Mouse (Mus musculus): ENCODE results near the gene Rasa4. TPM values are rescaled to one million over a fixed set of nuclear protein-coding genes. Genes with fewer than 3 reads are reported as not detected.
"Not testable (repeated sequence)": the region's sequence is repeated elsewhere in the genome, so short reads cannot be mapped to it uniquely, and the experiment has no call there.

Rasa4 gene
- polyA plus RNA-seq, 1 experiment from 2014 or later = 16.4 TPM

- Histone ChIP-seq H3K4me1 (replicated peaks) (0 out of 2 replicates have a peak, but pooled peaks cover 7% of the 10 kb centered on the region), H3K4me3 (replicated peaks) (no peak overlapping the region), H3K9me3 (no peaks in the 10 kb centered on the region), H3K27ac (no peak overlapping the region), H3K4me2 (replicated peaks) (no peak overlapping the region), H3K27me3 (no peaks in the 10 kb centered on the region), H3K9ac (replicated peaks) (no peak overlapping the region), H3K36me3 (peaks cover 4% of the 10 kb centered on the region; the same call in 1 of the 2 replicates)
- WGBS = 48% methylated on average over 8 of the region's 8 CpGs
- peak; percentile 65; the same call in 1 of the 2 replicates for ATAC-seq
Measured at GRCm38 (mm10) chr5:136094249-136095010, 10.7 kb downstream of the Rasa4 start.

- ATAC-seq = no peak
- H3K27me3 ChIP-seq = no peaks in the 10 kb centered on the region
- H3K4me2 ChIP-seq (replicated peaks) = no peak overlapping the region
- 73% methylated on average over 7 of the region's 7 CpGs for WGBS
- no peak overlapping the region for H3K27ac ChIP-seq
- H3K36me3 ChIP-seq = peaks cover 4% of the 10 kb centered on the region; the same call in 1 of the 2 replicates
- 0 out of 2 replicates have a peak, but pooled peaks cover 7% of the 10 kb centered on the region for H3K4me1 ChIP-seq (replicated peaks)
- H3K9me3 ChIP-seq = no peaks in the 10 kb centered on the region
- no peak overlapping the region for H3K4me3 ChIP-seq (replicated peaks)
- no peak overlapping the region for H3K9ac ChIP-seq (replicated peaks)
Measured at GRCm38 (mm10) chr5:136095089-136095488, 11.4 kb downstream of the Rasa4 start.

- no peak overlapping the region for H3K4me3 ChIP-seq (replicated peaks)
- no peak for ATAC-seq
- H3K4me2 ChIP-seq (replicated peaks) = no peak overlapping the region
- H3K9ac ChIP-seq (replicated peaks) = no peak overlapping the region
- no peak overlapping the region for H3K27ac ChIP-seq
- no peaks in the 10 kb centered on the region for H3K36me3 ChIP-seq
- no peaks in the 10 kb centered on the region for H3K9me3 ChIP-seq
- peaks cover 27% of the 10 kb centered on the region for H3K27me3 ChIP-seq
- 81% methylated on average over 10 of the region's 10 CpGs for WGBS
- H3K4me1 ChIP-seq (replicated peaks) = peaks cover 18% of the 10 kb centered on the region
Measured at GRCm38 (mm10) chr5:136098536-136098935, 14.8 kb downstream of the Rasa4 start.

- H3K4me1 ChIP-seq (replicated peaks) = peaks cover 10% of the 10 kb centered on the region
- no peaks in the 10 kb centered on the region for H3K9me3 ChIP-seq
- peak overlapping the region; percentile 61 for H3K9ac ChIP-seq (replicated peaks)
- H3K4me3 ChIP-seq (replicated peaks) = peak overlapping the region; percentile 41
- no peaks in the 10 kb centered on the region for H3K36me3 ChIP-seq
- 6% methylated on average over 41 of the region's 41 CpGs for WGBS
- H3K4me2 ChIP-seq (replicated peaks) = peak overlapping the region; percentile 61
- ATAC-seq = peak; percentile 95
- H3K27me3 ChIP-seq = peaks cover 33% of the 10 kb centered on the region
- no peak overlapping the region for H3K27ac ChIP-seq
Measured at GRCm38 (mm10) chr5:136102099-136102820, 18.5 kb downstream of the Rasa4 start.

GRCm38 (mm10) chr5:136104511-136104910, 20.8 kb downstream of the Rasa4 start:
- 90% methylated on average over 5 of the region's 5 CpGs for WGBS
- H3K4me3 ChIP-seq (replicated peaks) = no peak overlapping the region

GRCm38 (mm10) chr5:136108486-136108885, 24.8 kb downstream of the Rasa4 start:
- Histone ChIP-seq H3K36me3 (no peaks in the 10 kb centered on the region), H3K27ac (no peak overlapping the region), H3K9me3 (no peaks in the 10 kb centered on the region), H3K4me1 (replicated peaks) (no peaks in the 10 kb centered on the region), H3K4me3 (replicated peaks) (no peak overlapping the region), H3K9ac (replicated peaks) (no peak overlapping the region), H3K4me2 (replicated peaks) (no peak overlapping the region), H3K27me3 (peaks cover 6% of the 10 kb centered on the region)
- 52% methylated on average over 2 of the region's 2 CpGs for WGBS
- no peak for ATAC-seq

More at GRCm38 (mm10) chr5:136104511-136104910, 20.8 kb downstream of the Rasa4 start:
- no peaks in the 10 kb centered on the region for H3K36me3 ChIP-seq
- ATAC-seq = no peak
- H3K4me1 ChIP-seq (replicated peaks) = peaks cover 10% of the 10 kb centered on the region
- H3K9me3 ChIP-seq = no peaks in the 10 kb centered on the region
- no peak overlapping the region for H3K4me2 ChIP-seq (replicated peaks)
- no peak overlapping the region for H3K27ac ChIP-seq
- no peak overlapping the region for H3K9ac ChIP-seq (replicated peaks)
- peaks cover 33% of the 10 kb centered on the region for H3K27me3 ChIP-seq

GRCm38 (mm10) chr5:136109042-136109441, 25.3 kb downstream of the Rasa4 start:
- 77% methylated on average over 3 of the region's 3 CpGs for WGBS
- no peak overlapping the region for H3K4me3 ChIP-seq (replicated peaks)
- no peaks in the 10 kb centered on the region for H3K4me1 ChIP-seq (replicated peaks)
- no peak overlapping the region for H3K4me2 ChIP-seq (replicated peaks)
- no peaks in the 10 kb centered on the region for H3K9me3 ChIP-seq
- no peak overlapping the region for H3K9ac ChIP-seq (replicated peaks)
- no peak for ATAC-seq
- peaks cover under 1% of the 10 kb centered on the region; the same call in 1 of the 2 replicates for H3K27me3 ChIP-seq
- H3K36me3 ChIP-seq = no peaks in the 10 kb centered on the region
- no peak overlapping the region for H3K27ac ChIP-seq

- not testable (repeated sequence) for H3K9ac ChIP-seq (replicated peaks); H3K9me3 ChIP-seq; H3K4me3 ChIP-seq (replicated peaks); H3K36me3 ChIP-seq; H3K27me3 ChIP-seq; ATAC-seq; H3K27ac ChIP-seq; H3K4me2 ChIP-seq (replicated peaks)
- WGBS = 56% methylated on average over 4 of the region's 4 CpGs
- peaks cover 23% of the 10 kb centered on the region for H3K4me1 ChIP-seq (replicated peaks)
Measured at GRCm38 (mm10) chr5:136113546-136113945, 29.8 kb downstream of the Rasa4 start.

- Histone ChIP-seq H3K4me3 (replicated peaks) (peak within 1 kb of the TSS; percentile 96), H3K9ac (replicated peaks) (peak within 1 kb of the TSS; percentile 90), H3K36me3 (peaks cover 17% of the 10 kb centered on the region), H3K27ac (peak within 1 kb of the TSS; percentile 75), H3K27me3 (no peaks in the 10 kb centered on the region), H3K4me1 (replicated peaks) (peaks cover 25% of the 10 kb centered on the region), H3K9me3 (no peaks in the 10 kb centered on the region), H3K4me2 (replicated peaks) (peak within 1 kb of the TSS; percentile 89)
- ATAC-seq = peak; percentile 95
- WGBS = 3% methylated on average over 42 of the region's 42 CpGs
Measured at GRCm38 (mm10) chr5:136115891-136116783, 32.4 kb downstream of the Rasa4 start, which contains the start of gene Polr2j. TSS of gene Polr2j (plus strand) at chr5:136116631.

GRCm38 (mm10) chr5:136116784-136117112, 33.0 kb downstream of the Rasa4 start:
- H3K9ac ChIP-seq (replicated peaks) = peak overlapping the region; percentile 90
- H3K9me3 ChIP-seq = no peaks in the 10 kb centered on the region
- WGBS = under 1% methylated on average over 22 of the region's 22 CpGs
- peak overlapping the region; percentile 89 for H3K4me2 ChIP-seq (replicated peaks)
- H3K4me1 ChIP-seq (replicated peaks) = peaks cover 25% of the 10 kb centered on the region
- H3K4me3 ChIP-seq (replicated peaks) = peak overlapping the region; percentile 96
- peak overlapping the region; percentile 75 for H3K27ac ChIP-seq
- peak; percentile 76; the same call in 1 of the 2 replicates for ATAC-seq
- no peaks in the 10 kb centered on the region for H3K27me3 ChIP-seq
- H3K36me3 ChIP-seq = peaks cover 23% of the 10 kb centered on the region

- Histone ChIP-seq H3K4me3 (replicated peaks) (no peak overlapping the region), H3K9me3 (no peaks in the 10 kb centered on the region), H3K4me1 (replicated peaks) (peaks cover 16% of the 10 kb centered on the region), H3K27me3 (no peaks in the 10 kb centered on the region), H3K27ac (no peak overlapping the region), H3K36me3 (peaks cover 76% of the 10 kb centered on the region), H3K4me2 (replicated peaks) (no peak overlapping the region), H3K9ac (replicated peaks) (no peak overlapping the region)
- 90% methylated on average over 10 of the region's 10 CpGs for WGBS
- ATAC-seq = no peak
Measured at GRCm38 (mm10) chr5:136122165-136122564, 38.4 kb downstream of the Rasa4 start.

Data from midbrain, embryonic 13.5 days (tissue).